Mouse (Mus musculus) thymus, postnatal 36 days (tissue): Measurements from ENCODE around the gene Atp7a.

ENCODE experiments used
- DNase-seq, 2 experiments: peaks; one replicate each; pipeline ENCODE4 v3.0.0; 2022; ENCODE audit warnings: mixed read lengths in 2 of 2

Gene Atp7a

DNA sequence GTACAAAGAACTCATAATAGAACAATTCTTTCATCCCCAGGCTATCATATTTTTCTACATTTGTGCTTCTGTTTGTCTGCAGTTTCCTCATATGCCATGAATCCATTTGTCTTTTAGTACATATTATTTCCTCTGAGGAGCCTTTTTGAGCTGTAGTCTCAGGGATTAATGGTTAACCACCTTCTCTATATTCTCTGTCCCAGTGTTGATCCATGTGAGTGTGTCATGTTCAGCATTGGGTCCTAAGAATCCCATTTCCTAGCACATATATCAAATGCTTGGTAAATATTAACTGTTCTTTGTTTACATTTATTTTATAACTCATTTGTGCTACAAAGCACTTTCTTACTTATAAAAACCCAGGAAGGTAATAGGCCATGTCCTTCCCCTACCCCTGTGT is 55.4 kb downstream of the Atp7a start:
- DNase-seq, result no peak

DNA sequence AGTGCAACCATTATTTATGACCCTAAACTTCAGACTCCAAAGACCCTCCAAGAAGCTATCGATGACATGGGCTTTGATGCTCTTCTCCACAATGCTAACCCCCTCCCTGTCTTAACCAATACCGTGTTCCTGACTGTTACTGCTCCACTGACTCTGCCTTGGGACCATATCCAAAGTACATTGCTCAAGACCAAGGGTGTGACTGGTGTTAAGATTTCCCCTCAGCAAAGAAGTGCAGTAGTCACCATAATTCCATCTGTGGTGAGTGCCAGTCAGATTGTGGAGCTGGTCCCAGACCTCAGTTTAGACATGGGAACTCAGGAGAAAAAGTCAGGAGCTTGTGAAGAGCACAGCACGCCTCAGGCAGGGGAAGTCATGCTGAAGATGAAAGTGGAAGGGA is 58.1 kb downstream of the Atp7a start:
- DNase-seq, result no peak

DNA sequence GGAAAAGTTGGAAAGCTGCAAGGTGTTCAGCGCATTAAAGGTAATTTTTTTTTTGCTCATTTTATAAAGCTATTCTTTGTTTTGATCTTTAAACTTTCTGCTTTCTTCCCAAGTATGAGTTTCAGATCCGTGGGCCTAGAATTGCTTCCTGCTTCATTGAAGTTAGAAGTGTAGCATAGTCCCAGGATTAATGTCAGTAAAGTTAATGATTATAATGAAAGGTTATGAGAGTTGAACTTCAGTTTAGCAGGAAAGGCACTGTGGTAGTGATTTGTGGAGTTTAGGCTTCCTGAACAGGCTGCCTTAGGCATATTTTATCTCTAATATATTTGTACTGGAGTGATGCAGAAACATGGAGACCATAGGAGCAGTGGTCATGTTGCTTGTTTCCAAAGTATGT is 58.5 kb downstream of the Atp7a start:
- DNase-seq, result no peak

DNA sequence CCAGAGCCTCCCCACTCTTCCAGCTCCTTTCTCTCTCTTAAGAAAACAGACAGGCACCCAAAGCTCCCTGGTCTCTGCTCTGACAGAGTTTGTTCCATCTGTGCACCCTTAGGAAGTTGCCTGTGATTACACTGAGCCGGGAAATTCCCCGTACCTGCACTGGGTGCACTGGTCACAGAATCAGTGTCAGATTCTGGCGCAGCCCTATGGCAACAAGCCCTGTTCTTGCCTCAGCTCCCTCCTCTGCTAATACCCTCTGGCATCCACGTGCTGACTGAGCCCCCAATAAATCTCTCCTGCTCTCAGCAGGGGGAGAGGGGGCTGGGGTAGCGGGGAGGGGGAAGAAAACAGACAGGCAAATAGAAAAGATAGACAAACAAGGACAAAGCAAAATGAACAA is 65.9 kb downstream of the Atp7a start:
- no peak for DNase-seq

GRCm38 (mm10) chrX:106105464-106105863 is 78.4 kb downstream of the Atp7a start:
- peak; percentile 5 to 24 for DNase-seq

GRCm38 (mm10) chrX:106113881-106114280 is 86.8 kb downstream of the Atp7a start:
- no peak for DNase-seq

DNA sequence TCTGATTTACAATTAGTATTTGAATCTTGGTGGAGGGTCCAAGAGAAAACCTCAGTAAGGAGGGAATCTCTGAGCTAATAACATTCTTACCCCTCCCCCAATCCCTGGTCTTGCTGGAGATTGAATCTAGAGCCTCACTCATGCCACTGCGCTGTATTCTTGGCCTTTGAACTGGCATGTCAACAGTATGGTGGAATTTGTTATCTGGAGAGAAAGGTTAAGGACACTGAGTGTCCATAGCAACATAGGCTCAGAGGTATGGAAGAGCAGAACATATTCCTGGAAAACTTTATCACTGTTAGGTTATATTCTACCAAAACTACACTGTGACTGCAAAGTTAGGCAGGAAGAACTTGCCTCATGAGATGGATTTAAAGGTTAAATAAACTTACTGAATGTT is 87.6 kb downstream of the Atp7a start:
- no peak for DNase-seq

GRCm38 (mm10) chrX:106122823-106123222 is 95.7 kb downstream of the Atp7a start:
- no peak for DNase-seq

GRCm38 (mm10) chrX:106128283-106128682 is 101.2 kb downstream of the Atp7a start:
- DNase-seq, result no peak

GRCm38 (mm10) chrX:106129877-106130276 is 102.8 kb downstream of the Atp7a start:
- no peak for DNase-seq

- no peak for DNase-seq
Measured at GRCm38 (mm10) chrX:106134916-106135315, 107.8 kb downstream of the Atp7a start.

DNA sequence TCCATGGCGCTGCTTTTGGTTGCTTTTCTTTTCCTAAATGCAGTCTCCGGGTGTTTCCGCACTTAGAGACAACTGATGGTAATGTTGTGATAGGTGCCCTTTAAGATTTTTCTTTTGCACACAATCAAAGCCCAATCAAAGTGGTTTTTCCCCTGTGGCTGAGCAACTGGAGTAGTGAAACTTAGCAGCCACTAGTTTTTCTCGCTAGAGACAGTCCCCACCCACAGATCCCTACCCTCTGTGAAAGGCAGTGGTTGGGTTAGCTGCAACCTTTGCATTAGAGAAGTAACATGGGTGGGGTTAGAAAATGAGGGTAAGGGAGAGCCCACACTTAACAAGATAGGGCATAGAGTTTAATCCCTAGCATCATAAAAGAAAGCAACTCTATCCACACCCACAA is 108.4 kb downstream of the Atp7a start:
- peak in 1 of 2 experiments; percentile 1 for DNase-seq

- no peak for DNase-seq
Measured at GRCm38 (mm10) chrX:106135916-106136575, 109.0 kb downstream of the Atp7a start.

DNA sequence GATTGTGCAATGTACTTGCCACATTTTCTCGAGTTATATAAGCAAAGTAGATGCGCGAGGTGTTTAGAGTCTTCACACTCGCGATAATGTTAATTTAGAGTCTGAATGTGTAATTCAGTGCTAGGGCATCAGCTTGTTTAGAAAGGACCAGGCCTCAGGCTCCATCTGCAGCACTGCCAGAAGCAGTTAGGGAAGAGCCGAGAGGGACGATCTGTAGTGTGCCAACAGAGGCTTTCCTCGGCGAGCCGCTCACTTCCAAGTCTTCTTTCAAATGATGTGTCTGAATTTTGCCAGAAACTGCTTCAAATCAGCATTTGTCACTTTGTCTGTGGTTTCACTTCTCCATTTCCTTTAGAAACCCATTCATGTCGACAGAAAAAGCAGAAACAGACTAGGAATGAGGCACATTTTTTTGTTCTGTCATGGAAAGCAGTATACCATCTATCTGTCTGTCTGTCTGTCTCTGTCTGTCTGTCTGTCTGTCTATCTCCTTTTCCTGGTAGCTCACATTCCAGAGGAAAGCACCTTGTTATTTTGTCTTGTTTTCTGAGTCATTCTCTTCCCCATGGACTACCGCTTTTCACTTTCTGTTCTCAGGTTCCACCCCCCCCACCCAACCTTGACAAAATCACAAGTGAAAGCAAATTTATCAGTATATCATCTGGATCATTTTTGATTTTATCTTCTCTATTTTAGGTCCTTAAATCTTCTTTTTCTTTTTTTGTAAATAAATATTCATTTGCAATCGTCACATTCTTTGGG is 112.4 kb downstream of the Atp7a start:
- no peak for DNase-seq

- DNase-seq, result no peak
Measured at GRCm38 (mm10) chrX:106142936-106143335, 115.9 kb downstream of the Atp7a start, which contains the start of gene Tlr13. Tlr13 (plus strand) TSS chrX:106143204.

DNA sequence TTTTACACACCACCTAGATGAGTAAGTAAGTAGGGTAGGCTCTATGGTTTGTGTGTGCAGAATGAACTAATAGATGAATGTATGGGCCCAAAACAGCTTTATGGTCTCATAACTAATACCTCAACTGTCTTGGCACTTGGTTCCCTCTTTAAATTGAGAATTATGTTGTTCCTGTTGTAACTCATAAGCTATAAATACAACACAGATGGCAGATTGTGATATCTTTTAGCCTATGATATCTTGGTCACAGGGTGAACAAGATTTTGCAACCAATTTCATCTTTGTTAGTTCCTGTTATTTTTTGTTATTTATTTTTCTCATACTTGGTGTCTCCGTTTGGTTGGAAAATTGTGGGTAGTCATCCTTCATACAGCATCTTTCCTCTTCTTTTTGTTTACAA is 121.1 kb downstream of the Atp7a start:
- no peak for DNase-seq

- no peak for DNase-seq
Measured at GRCm38 (mm10) chrX:106149460-106149859, 122.4 kb downstream of the Atp7a start.

DNA sequence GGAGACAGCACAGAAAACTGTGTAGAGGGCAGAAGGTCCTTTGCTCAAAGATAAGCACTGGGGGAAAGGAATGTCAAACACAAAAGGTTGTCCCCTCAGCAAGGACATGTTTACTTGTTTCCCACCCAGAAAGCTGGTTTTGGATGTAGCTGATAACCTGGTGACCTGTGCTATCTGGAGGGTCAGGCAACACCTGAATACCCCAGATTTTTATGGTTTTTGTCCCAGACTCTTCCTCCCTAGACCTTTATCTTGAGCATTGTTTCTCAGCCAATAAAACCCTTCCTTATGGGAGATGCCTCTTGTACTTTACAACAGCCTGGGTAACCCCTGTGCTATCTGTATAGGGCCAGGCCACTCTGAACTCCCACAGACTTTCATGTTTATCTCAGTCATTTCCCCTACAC is 127.1 kb downstream of the Atp7a start:
- no peak for DNase-seq

DNA sequence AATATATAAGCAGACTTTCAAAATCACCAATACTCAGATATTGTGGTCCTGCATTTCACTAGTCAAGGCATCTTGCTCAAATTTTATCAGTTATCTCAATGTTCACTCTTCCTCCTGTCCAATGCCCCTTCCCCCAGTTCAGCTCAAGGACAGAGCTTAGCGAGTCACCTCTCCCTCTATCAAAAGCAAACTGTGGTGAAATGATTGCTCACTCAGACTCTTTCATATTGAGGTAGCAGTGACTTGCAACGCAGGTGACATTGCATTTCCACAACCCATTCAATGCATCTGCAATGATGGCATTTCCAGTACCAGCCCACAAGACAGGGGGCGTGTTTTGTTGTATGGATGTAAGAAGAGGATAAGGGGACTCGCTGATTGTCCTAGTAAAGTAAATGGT is 128.8 kb downstream of the Atp7a start:
- no peak for DNase-seq

DNA sequence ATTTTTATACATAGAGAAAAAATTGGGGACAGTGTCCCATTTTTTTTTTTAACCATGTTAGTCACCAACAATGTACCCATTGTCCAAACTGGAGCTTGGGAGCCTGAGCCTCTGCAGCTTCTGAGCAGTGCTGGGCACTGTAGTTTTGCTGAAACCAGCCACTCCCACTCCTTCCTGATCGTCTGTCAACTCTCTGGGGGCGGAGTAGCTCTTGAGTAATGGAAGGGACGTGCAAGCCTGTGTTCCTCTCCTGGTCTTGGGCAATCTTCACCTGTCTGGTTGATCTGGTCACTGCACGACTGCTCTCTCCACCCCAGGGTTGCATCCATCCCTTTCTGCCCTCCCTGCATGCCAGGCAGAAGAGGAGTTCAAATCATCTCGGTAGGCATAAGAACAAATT is 136.9 kb downstream of the Atp7a start:
- DNase-seq, result no peak

GRCm38 (mm10) chrX:106164555-106164954 is 137.5 kb downstream of the Atp7a start:
- DNase-seq, result no peak

DNA sequence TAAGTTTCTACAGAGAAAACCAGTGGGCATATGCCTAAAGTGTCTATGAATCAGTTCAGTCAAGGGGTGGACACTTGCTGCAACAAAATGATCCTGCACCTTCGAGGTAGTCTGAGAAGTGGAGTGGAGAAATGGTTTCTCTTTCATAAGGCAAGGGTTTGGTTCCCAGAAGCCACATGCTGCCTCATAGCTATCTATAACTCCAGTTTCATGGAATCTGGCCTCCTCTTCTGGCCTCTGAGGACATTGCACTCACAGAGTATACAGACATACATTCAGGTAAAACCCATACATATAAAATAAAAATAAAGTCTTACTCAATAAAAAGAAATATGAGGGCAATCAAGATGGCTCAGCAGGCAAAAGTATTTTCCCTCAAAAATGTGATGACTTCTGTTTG is 138.0 kb downstream of the Atp7a start:
- DNase-seq, result no peak

GRCm38 (mm10) chrX:106171106-106171852 is 144.2 kb downstream of the Atp7a start:
- peak; percentile 68 to 72 for DNase-seq

- peak; percentile 44 to 62 for DNase-seq
Measured at GRCm38 (mm10) chrX:106171853-106172154, 144.7 kb downstream of the Atp7a start.
